Mouse (Mus musculus) right cerebral cortex, postnatal 10 days (tissue): ENCODE data around the gene Txndc11.
A peak's percentile ranks its signal among the peaks of the same experiment; 100 is the strongest.

ENCODE experiments used
- DNase-seq, 2 experiments: peaks; one replicate each; pipeline ENCODE4 v3.0.0; 2021; ENCODE audit warnings: low spot score in 2 of 2

The Txndc11 gene

GRCm38 (mm10) chr16:11066029-11066832 lies 68.2 kb downstream of the Txndc11 start, which contains the start of gene Litaf:
Gene Litaf, minus strand, starts transcription at chr16:11066157.
- DNase-seq, result peak; percentile 99

GRCm38 (mm10) chr16:11065431-11065830 lies 69.0 kb downstream of the Txndc11 start:
- DNase-seq, result no peak

DNA sequence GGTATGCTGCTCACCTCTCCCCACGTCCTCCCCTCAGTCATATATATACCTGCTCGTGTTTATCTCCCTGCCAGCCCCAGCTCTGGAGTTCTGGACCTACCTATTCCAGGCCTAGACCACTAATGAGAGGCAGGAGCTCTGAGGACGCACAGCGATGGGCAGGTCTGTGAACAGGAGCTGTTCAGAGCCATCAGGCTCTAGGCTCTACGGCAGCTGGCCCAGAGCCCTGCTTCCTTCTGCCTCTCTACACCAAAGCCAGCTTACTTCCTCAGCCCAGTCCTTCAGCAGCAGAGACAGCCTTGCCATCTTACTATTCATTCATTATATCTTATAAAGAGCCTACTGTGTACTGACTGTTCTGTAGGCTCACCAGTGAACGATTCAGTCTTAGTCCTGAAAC lies 69.7 kb downstream of the Txndc11 start:
- peak in 1 of 2 experiments; percentile 48 for DNase-seq

- no peak for DNase-seq
Observed at GRCm38 (mm10) chr16:11064341-11064740, 70.1 kb downstream of the Txndc11 start.

GRCm38 (mm10) chr16:11062794-11063721 lies 71.4 kb downstream of the Txndc11 start:
- peak; percentile 75 to 77 for DNase-seq

- DNase-seq, result no peak
Observed at GRCm38 (mm10) chr16:11060645-11061044, 73.8 kb downstream of the Txndc11 start, which contains the start of gene Snn. Gene Snn, plus strand, starts transcription at chr16:11060945.

- no peak for DNase-seq
Observed at GRCm38 (mm10) chr16:11055916-11056315, 78.5 kb downstream of the Txndc11 start.

DNA sequence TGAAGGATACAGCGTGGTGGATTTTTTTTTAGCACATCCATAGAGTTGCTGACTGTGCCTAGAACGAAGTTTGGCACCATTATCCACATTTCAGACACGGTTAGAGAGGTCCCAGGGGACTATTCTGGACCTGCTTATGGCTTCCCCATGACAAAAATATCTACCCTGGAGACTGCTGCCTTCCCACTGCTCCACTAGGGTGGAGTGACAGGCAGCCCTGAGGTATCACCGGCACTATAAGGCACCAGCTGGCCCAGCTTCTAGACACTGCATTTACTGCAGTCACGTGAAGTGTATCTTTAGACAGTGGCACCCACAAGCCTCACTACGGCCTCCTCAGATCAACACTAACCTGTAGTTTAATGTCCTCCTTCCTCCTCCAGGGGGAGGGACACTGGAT lies 79.6 kb downstream of the Txndc11 start:
- DNase-seq, result peak in 1 of 2 experiments; percentile 39

DNA sequence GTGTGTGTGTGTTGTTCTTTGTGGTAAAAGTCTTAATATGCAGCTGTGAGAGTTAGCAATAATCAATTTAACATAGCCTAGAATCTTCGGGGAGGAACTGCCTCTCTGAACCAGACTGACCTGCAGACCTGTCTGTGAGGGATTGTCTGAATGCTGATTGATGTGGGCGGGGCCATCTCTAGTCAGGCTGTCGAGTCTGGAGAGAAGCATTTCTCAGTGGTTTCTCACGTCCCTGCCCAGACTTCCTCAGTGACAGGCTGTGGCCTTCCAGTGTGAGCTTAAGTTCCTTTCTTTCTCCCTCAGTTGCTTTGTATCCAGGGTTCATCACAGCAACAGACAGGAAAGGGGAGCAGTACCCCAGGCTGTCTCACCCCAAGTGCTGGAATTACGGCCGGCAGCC lies 80.0 kb downstream of the Txndc11 start:
- no peak for DNase-seq

GRCm38 (mm10) chr16:11051134-11051533 lies 83.3 kb downstream of the Txndc11 start:
- no peak for DNase-seq

DNA sequence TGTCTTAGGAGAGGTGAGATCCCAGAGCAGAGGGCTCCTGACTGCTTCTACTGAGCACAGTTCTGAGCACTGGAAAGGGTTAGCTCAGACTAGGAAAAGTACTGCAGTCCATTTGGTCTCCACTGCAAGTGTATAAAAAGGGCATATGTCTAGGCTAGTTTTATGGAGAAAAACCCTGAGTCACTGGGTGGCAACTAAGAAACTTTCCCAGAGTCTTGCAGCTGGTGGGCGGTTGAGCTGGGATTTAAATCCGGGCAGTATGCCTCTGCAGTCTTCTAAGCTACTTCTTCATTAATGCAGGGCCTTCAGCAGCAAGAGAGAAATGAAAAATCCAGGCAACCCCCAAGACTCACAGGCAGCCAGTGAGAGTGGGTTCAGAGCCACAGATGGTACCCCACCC lies 84.2 kb downstream of the Txndc11 start:
- no peak for DNase-seq

DNA sequence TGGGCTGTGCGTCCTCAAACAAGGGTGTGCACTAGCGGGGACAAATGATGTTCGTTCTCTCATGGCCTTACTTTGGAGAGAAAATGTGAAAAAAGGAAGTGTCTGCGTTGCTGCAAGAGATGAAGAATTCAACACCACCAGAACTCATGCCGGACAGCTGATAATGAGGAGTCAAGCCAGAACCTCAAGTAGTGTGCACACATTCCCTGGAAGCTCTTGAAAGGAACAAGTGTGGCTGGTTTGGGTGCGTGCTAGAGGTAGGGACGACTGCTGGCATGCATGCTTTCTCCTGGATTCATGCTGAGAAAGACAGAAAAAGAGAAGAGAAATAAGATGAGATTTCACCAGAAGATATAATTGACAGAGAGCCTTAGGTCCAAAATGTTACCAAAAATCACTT lies 87.3 kb downstream of the Txndc11 start:
- DNase-seq, result no peak

DNA sequence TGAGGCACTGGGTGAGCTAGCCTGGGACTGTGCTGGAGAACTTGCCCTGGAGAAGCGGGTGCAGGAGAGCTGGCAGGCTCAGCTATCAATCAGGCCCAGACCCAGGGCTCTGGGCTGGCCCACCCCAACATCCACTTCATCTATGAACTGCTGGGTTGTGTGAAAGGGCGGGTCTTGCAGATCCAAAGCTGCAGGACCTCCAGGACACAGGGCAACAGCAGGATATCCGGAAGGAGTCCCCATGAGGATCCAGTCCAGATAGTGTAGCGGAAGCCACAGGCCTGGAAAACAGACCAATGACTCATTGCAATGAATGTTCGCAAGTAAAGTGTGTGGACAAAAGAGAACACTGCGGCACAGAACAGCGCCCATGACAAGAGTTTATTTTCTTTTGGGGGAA lies 88.0 kb downstream of the Txndc11 start:
- DNase-seq, result no peak

DNA sequence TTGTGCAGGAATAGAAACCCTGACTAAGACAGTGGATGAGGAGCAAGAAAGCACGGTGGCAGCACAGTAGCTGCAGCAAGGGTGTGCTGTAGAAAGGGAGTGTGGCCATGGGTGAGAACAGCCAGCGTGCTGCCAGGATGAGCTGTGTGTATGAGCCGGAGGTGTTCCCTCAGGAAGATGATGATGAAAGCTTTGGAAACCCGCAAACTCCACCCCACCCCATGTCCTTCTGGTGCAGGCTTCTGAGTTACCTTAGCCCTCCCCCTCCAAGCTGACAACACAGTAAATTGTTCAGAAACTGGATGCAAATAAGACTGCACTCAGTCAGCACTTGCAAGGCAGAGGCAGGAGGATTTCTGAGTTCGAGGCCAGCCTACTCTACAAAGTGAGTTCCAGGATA lies 91.2 kb downstream of the Txndc11 start:
- DNase-seq, result no peak

GRCm38 (mm10) chr16:11040603-11041002 lies 93.8 kb downstream of the Txndc11 start:
- DNase-seq, result no peak

DNA sequence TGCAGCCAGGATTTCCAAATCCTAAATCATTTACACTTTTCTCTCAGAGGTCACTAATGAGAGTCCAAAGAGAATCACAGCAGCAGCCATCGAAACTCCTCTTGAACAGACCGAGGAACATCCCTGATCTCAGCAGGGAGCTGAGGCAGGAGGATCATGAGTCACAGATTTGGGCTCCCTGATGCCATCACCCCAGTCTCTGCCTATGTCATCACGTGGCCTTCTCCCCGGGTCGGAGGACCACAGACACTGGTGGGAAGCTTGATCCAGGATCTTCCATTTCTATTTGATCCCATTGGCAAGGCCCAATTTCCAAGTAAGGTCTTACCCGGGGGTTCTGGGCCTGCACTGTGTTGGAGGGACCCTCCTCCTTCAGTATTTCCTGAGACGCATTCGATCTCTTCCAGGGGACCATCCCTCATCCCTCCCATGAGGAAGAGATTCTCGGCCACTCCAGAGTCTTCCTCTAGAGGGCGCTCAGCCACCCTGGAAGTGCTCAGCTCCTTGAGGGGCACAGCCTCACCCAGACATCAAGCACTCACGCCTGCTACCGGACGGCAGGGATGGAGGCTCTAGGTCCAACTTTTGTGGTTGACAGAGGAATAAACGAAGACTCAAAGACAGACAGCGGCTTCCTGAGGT lies 98.5 kb downstream of the Txndc11 start:
- DNase-seq, result peak; percentile 56 to 79

DNA sequence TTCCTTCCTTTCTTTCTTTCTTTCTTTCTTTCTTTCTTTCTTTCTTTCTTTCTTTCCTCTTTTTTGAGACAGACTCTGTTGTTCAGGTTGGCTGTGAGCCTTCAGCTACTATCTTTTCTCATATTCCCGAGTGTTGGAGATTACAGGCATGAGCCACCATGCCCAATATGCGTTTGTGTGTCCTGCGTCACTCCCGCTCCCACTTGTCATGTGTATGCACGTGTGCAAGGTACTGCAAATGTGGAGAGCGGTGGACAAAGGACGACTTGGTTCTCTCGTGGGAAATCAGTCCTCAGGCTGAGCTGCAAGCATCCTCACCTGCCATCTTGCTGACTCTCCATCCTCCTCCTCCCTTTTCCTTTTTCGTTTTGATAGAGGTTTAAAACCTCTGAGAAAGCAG lies 99.2 kb downstream of the Txndc11 start:
- DNase-seq, result no peak

- DNase-seq, result peak; percentile 79 to 87
Observed at GRCm38 (mm10) chr16:11034193-11034803, 100.2 kb downstream of the Txndc11 start.

- no peak for DNase-seq
Observed at GRCm38 (mm10) chr16:11031320-11031719, 103.1 kb downstream of the Txndc11 start.

DNA sequence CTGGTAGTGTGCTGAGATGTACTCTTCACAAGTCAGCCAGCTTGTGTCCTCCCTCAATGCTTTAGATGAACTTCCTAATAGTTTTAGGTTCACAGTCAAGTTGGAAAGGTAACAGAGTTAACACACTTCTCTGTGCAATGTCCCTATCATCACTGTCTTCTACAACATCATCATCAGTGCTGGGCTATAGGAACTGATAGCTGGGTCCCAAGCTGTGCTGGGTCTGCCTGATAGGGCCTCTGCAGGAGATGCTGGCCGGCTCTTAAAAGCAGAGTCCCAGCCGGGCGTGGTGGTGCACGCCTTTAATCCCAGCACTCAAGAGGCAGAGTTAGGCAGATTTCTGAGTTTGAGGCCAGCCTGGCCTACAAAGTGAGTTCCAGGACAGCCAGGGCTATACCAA lies 103.6 kb downstream of the Txndc11 start:
- DNase-seq, result no peak

GRCm38 (mm10) chr16:11028206-11028605 lies 106.2 kb downstream of the Txndc11 start:
- DNase-seq, result no peak
